Mouse (Mus musculus): ENCODE measurements around the gene Kcnk13. TPM values are rescaled to one million over a fixed set of nuclear protein-coding genes. Genes with fewer than 3 reads are reported as not detected.

The Kcnk13 gene
- polyA plus RNA-seq, 1 experiment from 2014 or later, result 0.38 TPM

DNA sequence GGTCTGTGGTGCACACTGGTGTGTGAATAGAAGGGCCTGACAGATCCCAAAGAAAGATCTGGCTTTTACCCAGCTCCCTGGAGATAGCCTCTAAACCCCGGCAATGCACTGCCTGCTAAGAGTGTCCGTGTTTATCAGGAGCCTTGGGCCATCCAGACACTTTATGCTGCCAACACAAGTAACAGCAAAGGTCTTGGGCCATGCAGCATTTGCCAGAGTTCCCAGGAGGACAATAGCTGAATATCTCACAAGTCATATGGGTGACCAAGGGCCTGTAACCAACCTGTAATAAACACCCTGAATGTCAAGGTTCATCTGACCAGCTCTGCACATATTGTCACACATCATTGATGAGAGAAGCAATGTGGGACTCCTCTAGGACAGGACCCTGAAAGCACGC is 123.7 kb downstream of the Kcnk13 start:
- WGBS, result 90% methylated on average over 3 of the region's 3 CpGs
- Histone ChIP-seq H3K4me3 (no peak overlapping the region), H3K4me1 (peaks cover 10% of the 10 kb centered on the region), H3K36me3 (replicated peaks) (no peaks in the 10 kb centered on the region), H3K27me3 (ENCODE audit: poor library complexity, severe bottlenecking) (no peaks in the 10 kb centered on the region), H3K9me3 (no peaks in the 10 kb centered on the region), H3K27ac (no peak overlapping the region)
- no peak for DNase-seq (ENCODE audit: extremely low spot score, low spot score)

- WGBS, result 88% methylated on average over 5 of the region's 5 CpGs
- Histone ChIP-seq H3K27me3 (ENCODE audit: poor library complexity, severe bottlenecking) (no peaks in the 10 kb centered on the region), H3K9me3 (no peaks in the 10 kb centered on the region), H3K27ac (no peak overlapping the region), H3K4me3 (no peak overlapping the region), H3K36me3 (replicated peaks) (no peaks in the 10 kb centered on the region), H3K4me1 (peaks cover under 1% of the 10 kb centered on the region)
- DNase-seq (ENCODE audit: extremely low spot score, low spot score), result no peak
Measured at GRCm38 (mm10) chr12:100089265-100089664, 125.0 kb downstream of the Kcnk13 start.

DNA sequence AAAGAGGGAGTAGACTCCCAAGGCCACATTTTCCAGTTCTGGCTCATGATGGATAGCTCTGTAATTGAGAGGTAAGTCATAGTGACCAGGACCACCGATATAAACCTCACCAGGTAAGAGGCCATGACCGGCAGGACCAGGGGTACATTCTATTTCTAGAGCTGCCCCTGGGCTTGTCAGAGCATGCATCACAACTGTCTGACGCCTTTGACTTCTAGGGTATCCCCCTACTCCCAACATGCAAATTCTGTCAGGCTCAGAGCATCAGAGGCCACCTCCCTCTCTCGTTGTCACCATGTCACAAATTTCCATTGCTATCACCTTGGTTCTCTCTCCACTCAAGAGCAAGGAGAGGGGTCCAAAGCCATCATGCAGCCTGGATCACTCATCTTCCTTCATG is 126.5 kb downstream of the Kcnk13 start:
- no peaks in the 10 kb centered on the region for H3K9me3 ChIP-seq
- H3K4me1 ChIP-seq, result no peaks in the 10 kb centered on the region
- no peaks in the 10 kb centered on the region for H3K27me3 ChIP-seq (ENCODE audit: poor library complexity, severe bottlenecking)
- no peak for DNase-seq (ENCODE audit: extremely low spot score, low spot score)
- H3K36me3 ChIP-seq (replicated peaks), result no peaks in the 10 kb centered on the region
- WGBS, result 85% methylated on average over 4 of the region's 4 CpGs
- H3K4me3 ChIP-seq, result no peak overlapping the region
- no peak overlapping the region for H3K27ac ChIP-seq

- Histone ChIP-seq H3K4me1 (no peaks in the 10 kb centered on the region), H3K9me3 (no peaks in the 10 kb centered on the region), H3K36me3 (replicated peaks) (no peaks in the 10 kb centered on the region), H3K27ac (no peak overlapping the region), H3K27me3 (ENCODE audit: poor library complexity, severe bottlenecking) (no peaks in the 10 kb centered on the region), H3K4me3 (no peak overlapping the region)
- WGBS, result 80% methylated on average over 11 of the region's 11 CpGs
- no peak for DNase-seq (ENCODE audit: extremely low spot score, low spot score)
Measured at GRCm38 (mm10) chr12:100093046-100093445, 128.7 kb downstream of the Kcnk13 start.

GRCm38 (mm10) chr12:100099971-100100706 is 135.8 kb downstream of the Kcnk13 start:
- H3K27me3 ChIP-seq (ENCODE audit: poor library complexity, severe bottlenecking), result 0 out of 2 replicates have a peak, but pooled peaks cover 5% of the 10 kb centered on the region
- H3K27ac ChIP-seq, result no peak overlapping the region
- WGBS, result 80% methylated on average over 3 of the region's 3 CpGs
- H3K4me3 ChIP-seq, result no peak overlapping the region
- no peaks in the 10 kb centered on the region for H3K36me3 ChIP-seq (replicated peaks)
- H3K4me1 ChIP-seq, result no peaks in the 10 kb centered on the region
- no peak for DNase-seq (ENCODE audit: extremely low spot score, low spot score)
- H3K9me3 ChIP-seq, result no peaks in the 10 kb centered on the region

- Histone ChIP-seq H3K4me1 (no peaks in the 10 kb centered on the region), H3K9me3 (no peaks in the 10 kb centered on the region), H3K27ac (no peak overlapping the region), H3K4me3 (no peak overlapping the region), H3K27me3 (ENCODE audit: poor library complexity, severe bottlenecking) (0 out of 2 replicates have a peak, but pooled peaks cover 5% of the 10 kb centered on the region), H3K36me3 (replicated peaks) (no peaks in the 10 kb centered on the region)
- WGBS, result 76% methylated on average over 3 of the region's 3 CpGs
- DNase-seq (ENCODE audit: extremely low spot score, low spot score), result no peak
Measured at GRCm38 (mm10) chr12:100100707-100101030, 136.4 kb downstream of the Kcnk13 start.

GRCm38 (mm10) chr12:100101651-100102050 is 137.4 kb downstream of the Kcnk13 start:
- Histone ChIP-seq H3K4me3 (no peak overlapping the region), H3K9me3 (no peaks in the 10 kb centered on the region), H3K36me3 (replicated peaks) (no peaks in the 10 kb centered on the region), H3K27me3 (ENCODE audit: poor library complexity, severe bottlenecking) (0 out of 2 replicates have a peak, but pooled peaks cover 5% of the 10 kb centered on the region), H3K4me1 (peaks cover 4% of the 10 kb centered on the region; the same call in 1 of the 2 replicates), H3K27ac (no peak overlapping the region)
- no peak for DNase-seq (ENCODE audit: extremely low spot score, low spot score)
- 82% methylated on average over 3 of the region's 3 CpGs for WGBS

DNA sequence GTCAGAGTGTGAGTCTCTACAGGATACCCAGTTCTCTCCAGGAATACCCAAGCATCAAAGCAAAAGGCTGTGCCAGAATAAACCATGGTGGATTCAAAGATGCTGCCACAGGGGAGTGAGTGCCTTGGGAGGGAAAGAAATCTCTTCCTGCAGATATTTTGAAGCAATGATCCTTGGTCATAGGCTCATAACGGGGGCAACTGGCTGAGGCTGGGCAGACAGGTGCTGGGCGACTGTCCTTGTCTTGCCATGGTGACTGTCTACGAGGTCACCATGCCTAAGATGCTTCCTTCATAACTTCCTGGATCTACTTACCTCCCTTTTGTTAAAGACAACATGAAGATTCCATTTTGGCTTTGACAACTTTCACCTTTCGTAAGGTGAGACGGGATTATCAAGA is 140.2 kb downstream of the Kcnk13 start:
- Histone ChIP-seq H3K27me3 (ENCODE audit: poor library complexity, severe bottlenecking) (0 out of 2 replicates have a peak, but pooled peaks cover 5% of the 10 kb centered on the region), H3K9me3 (no peaks in the 10 kb centered on the region), H3K4me3 (no peak overlapping the region), H3K36me3 (replicated peaks) (no peaks in the 10 kb centered on the region), H3K27ac (no peak overlapping the region), H3K4me1 (peaks cover 19% of the 10 kb centered on the region)
- no peak for DNase-seq (ENCODE audit: extremely low spot score, low spot score)
- WGBS, result 90% methylated on average over 5 of the region's 5 CpGs

- Histone ChIP-seq H3K4me3 (no peak overlapping the region), H3K27ac (no peak overlapping the region; the same call in 1 of the 2 replicates), H3K9me3 (no peaks in the 10 kb centered on the region), H3K4me1 (peaks cover 29% of the 10 kb centered on the region), H3K27me3 (ENCODE audit: poor library complexity, severe bottlenecking) (0 out of 2 replicates have a peak, but pooled peaks cover 5% of the 10 kb centered on the region), H3K36me3 (replicated peaks) (peaks cover 1% of the 10 kb centered on the region; the same call in 1 of the 2 replicates)
- peak; percentile 77 for DNase-seq (ENCODE audit: extremely low spot score, low spot score)
- 18% methylated on average over 16 of the region's 20 CpGs for WGBS
Measured at GRCm38 (mm10) chr12:100106275-100106895, 142.1 kb downstream of the Kcnk13 start.

DNA sequence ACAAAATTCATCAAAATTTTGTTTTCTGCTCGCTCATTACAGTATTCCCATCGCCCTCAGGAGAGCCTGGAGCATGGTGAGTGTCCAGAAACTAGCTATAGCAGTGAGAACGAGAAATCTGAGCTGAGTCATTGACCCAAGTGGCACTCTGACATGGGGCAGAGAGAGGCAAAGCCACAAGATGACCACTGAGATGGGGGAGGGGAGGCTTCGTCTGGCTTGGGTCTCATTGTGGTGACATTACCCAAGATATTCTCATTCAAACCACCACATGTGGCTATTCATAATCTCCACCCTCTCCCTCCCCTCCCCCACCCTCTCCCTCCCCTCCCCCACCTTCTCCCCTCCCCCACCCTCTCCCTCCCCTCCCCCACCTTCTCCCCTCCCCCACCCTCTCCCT is 143.1 kb downstream of the Kcnk13 start:
- no peak for DNase-seq (ENCODE audit: extremely low spot score, low spot score)
- Histone ChIP-seq H3K9me3 (no peaks in the 10 kb centered on the region), H3K4me1 (peaks cover 34% of the 10 kb centered on the region), H3K36me3 (replicated peaks) (peaks cover 12% of the 10 kb centered on the region), H3K4me3 (no peak overlapping the region), H3K27ac (no peak overlapping the region), H3K27me3 (ENCODE audit: poor library complexity, severe bottlenecking) (0 out of 2 replicates have a peak, but pooled peaks cover 5% of the 10 kb centered on the region)
- 60% methylated on average over 4 of the region's 4 CpGs for WGBS

- Histone ChIP-seq H3K36me3 (replicated peaks) (peaks cover 38% of the 10 kb centered on the region), H3K4me1 (peaks cover 34% of the 10 kb centered on the region), H3K9me3 (no peaks in the 10 kb centered on the region), H3K4me3 (peak within 1 kb of the TSS; percentile 91), H3K27ac (peak within 1 kb of the TSS; percentile 94), H3K27me3 (ENCODE audit: poor library complexity, severe bottlenecking) (no peaks in the 10 kb centered on the region)
- DNase-seq (ENCODE audit: extremely low spot score, low spot score), result peak; percentile 86
- WGBS, result under 1% methylated on average over 58 of the region's 58 CpGs
Measured at GRCm38 (mm10) chr12:100109986-100110696, 145.8 kb downstream of the Kcnk13 start, which contains the start of gene Psmc1. TSS of gene Psmc1 (plus strand) at chr12:100110154.

Measured in forebrain, embryonic 10.5 days (tissue).